Mouse (Mus musculus) lung, postnatal 0 days (tissue): ENCODE data around the gene Cul1.
"Not testable (repeated sequence)": the region's sequence is repeated elsewhere in the genome, so short reads cannot be mapped to it uniquely, and the experiment has no call there.

Experiments used
- CTCF ChIP-seq: IDR thresholded peaks from 2 replicates; pipeline ENCODE4 v1.5.1; 2016; ENCODE audit warnings: antibody characterized with exemption, mild to moderate bottlenecking
- EP300 ChIP-seq: IDR thresholded peaks from 2 replicates; pipeline ENCODE4 v1.6.1; 2016; ENCODE audit warnings: antibody characterized with exemption, mild to moderate bottlenecking, control low read depth

- TF ChIP-seq EP300, CTCF: not testable (repeated sequence)
These were observed 26.6 kb upstream of the Cul1 start for GRCm38 (mm10) chr6:47426556-47426955.
